Mouse (Mus musculus) midbrain, embryonic 10.5 days (tissue): Measurements from ENCODE around the gene Rev3l. TPM values are rescaled to one million over a fixed set of nuclear protein-coding genes. Genes with fewer than 3 reads are reported as not detected.
A peak's percentile ranks its signal among the peaks of the same experiment; 100 is the strongest.

ENCODE experiments used
- DNase-seq: peaks from one replicate; pipeline ENCODE4 v3.0.0-alpha.2; 2017; ENCODE audit warnings: low spot score
- H3K27ac ChIP-seq: fragments of 300-500 bp; sonication (generic); replicated peaks from 2 replicates; pipeline ENCODE4 v1.5.1; 2016; ENCODE audit warnings: mild to moderate bottlenecking
- H3K27me3 ChIP-seq: fragments of 300-500 bp; sonication (generic); 2 replicates; pipeline ENCODE4 v1.6.1; 2016; ENCODE audit warnings: low read depth, mild to moderate bottlenecking; ENCODE audit not compliant: poor library complexity, severe bottlenecking
- H3K36me3 ChIP-seq: fragments of 300-500 bp; sonication (generic); 2 replicates; pipeline ENCODE4 v1.6.1; 2016; ENCODE audit warnings: mild to moderate bottlenecking, moderate library complexity
- H3K4me1 ChIP-seq: fragments of 300-500 bp; sonication (generic); 2 replicates; pipeline ENCODE4 v1.6.1; 2016
- H3K4me3 ChIP-seq: fragments of 300-500 bp; sonication (generic); 2 replicates; pipeline ENCODE4 v1.5.1; 2016; ENCODE audit warnings: mild to moderate bottlenecking, moderate library complexity
- H3K9me3 ChIP-seq: fragments of 300-500 bp; sonication (generic); replicated peaks from 2 replicates; pipeline ENCODE4 v1.6.1; 2016; ENCODE audit warnings: mild to moderate bottlenecking
- WGBS: fragments of 180-500 bp; shearing (Covaris S2); methylation state at CpG from one replicate; pipeline ENCODE4 v1.1.7; 2016; 5-methylcytosine and 5-hydroxymethylcytosine counted together
- polyA plus RNA-seq: library from polyadenylated mRNA; unstranded; fragments of >200 nt; fragmentation: Nextera tagmentation; extraction: Ambion mirVana; gene quantifications from 2 replicates; pipeline ENCODE4 v1.2.1, GENCODE M21; 2016

Rev3l gene
- polyA plus RNA-seq, 1 experiment from 2014 or later, result 8.4 TPM

DNA sequence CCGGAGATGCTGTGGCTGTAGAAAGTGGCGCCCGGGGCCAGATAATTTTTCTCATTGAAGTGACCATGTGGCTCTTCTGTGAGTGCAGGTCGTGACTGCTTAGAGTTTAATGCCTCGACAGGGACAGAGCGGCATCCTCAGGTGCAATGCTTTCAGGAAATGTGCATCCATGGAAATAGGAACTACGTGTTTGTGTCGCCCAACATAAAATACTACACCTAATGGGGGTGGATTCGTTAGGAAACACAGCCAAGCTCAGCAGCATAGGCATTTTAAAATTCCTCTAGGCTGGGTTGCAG lies 1.1 kb downstream of the Rev3l start:
- H3K9me3 ChIP-seq, result peaks cover 12% of the 10 kb centered on the region; the same call in 1 of the 2 replicates
- H3K27ac ChIP-seq, result peak overlapping the region; percentile 95
- H3K36me3 ChIP-seq, result peaks cover 9% of the 10 kb centered on the region
- WGBS, result 0% methylated on average over 9 of the region's 9 CpGs
- H3K4me1 ChIP-seq, result peaks cover 31% of the 10 kb centered on the region
- H3K4me3 ChIP-seq, result peak overlapping the region; percentile 92
- H3K27me3 ChIP-seq, result no peaks in the 10 kb centered on the region
- DNase-seq, result no peak

DNA sequence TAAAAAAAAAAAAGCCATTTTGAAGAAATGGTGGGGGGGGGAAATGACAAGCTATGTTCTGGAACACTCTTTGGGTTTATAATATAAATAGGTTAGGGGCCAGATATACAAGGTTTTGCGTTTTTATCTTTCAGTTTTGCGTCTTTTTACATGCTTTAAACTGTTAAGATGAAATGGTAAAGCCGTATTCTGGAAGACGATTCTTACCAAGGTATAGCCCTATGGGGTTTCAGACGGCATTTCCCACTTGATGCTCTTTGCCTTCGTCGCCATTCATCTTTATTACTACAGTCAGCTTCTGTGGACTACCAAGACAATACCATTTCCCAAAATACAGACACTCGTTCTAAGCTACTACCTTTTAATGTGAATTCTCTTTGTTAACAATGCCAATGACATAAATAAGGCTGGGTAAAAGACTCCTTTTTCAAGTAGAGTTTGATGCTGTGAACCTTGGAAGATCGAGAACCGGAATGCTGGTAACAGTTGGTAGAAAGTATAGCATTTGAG lies 1.6 kb downstream of the Rev3l start:
- Histone ChIP-seq H3K27me3 (no peaks in the 10 kb centered on the region), H3K4me3 (peak overlapping the region; percentile 92), H3K9me3 (peaks cover 12% of the 10 kb centered on the region; the same call in 1 of the 2 replicates), H3K27ac (peak overlapping the region; percentile 95), H3K4me1 (peaks cover 31% of the 10 kb centered on the region), H3K36me3 (peaks cover 9% of the 10 kb centered on the region)
- 27% methylated on average over 10 of the region's 10 CpGs for WGBS
- no peak for DNase-seq

DNA sequence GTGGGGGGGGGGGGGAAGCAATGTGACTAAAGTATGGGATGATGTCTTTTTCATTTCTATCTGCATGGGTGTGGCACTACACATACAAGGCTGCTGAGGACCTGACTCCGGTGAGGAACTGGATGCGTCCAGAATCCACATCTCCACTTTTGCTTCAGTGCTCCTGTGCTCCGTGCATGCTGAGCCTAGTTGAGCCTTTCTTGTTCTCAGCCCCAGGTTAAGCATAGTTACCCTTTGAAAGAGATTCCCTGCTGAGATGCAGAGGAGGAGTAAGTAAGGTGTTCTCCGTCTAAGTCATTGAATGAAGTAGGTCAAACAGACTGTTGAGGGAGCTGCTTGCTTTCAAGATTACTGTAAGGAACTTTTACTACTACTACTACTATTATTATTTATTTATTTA lies 4.3 kb downstream of the Rev3l start:
- Histone ChIP-seq H3K4me3 (no peak overlapping the region), H3K27ac (no peak overlapping the region), H3K27me3 (no peaks in the 10 kb centered on the region), H3K9me3 (no peaks in the 10 kb centered on the region), H3K4me1 (peaks cover 20% of the 10 kb centered on the region), H3K36me3 (no peaks in the 10 kb centered on the region)
- no peak for DNase-seq
- 70% methylated on average over 4 of the region's 4 CpGs for WGBS

DNA sequence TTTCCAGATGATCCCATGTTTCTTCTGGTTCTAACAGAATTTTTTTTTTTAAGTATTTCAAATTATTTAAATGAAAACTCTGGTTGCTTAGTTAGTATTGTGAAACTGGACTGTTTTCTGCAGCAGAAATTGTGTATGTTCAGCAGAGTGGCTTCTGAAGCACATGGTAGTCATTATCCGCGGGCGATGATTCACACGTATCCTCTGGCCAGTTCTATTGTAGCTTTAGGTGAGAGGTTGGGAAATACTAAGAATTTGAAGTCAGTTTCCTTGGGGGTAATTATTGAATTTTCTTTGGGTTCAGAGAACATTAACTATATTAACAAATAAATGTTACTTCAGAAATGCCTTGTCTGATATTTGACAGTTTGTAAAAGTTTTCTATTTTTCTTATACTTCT lies 10.1 kb downstream of the Rev3l start:
- H3K9me3 ChIP-seq, result no peaks in the 10 kb centered on the region
- H3K4me1 ChIP-seq, result no peaks in the 10 kb centered on the region
- 79% methylated on average over 4 of the region's 4 CpGs for WGBS
- H3K36me3 ChIP-seq, result peaks cover 8% of the 10 kb centered on the region
- no peaks in the 10 kb centered on the region for H3K27me3 ChIP-seq
- no peak overlapping the region for H3K4me3 ChIP-seq
- H3K27ac ChIP-seq, result no peak overlapping the region
- no peak for DNase-seq

DNA sequence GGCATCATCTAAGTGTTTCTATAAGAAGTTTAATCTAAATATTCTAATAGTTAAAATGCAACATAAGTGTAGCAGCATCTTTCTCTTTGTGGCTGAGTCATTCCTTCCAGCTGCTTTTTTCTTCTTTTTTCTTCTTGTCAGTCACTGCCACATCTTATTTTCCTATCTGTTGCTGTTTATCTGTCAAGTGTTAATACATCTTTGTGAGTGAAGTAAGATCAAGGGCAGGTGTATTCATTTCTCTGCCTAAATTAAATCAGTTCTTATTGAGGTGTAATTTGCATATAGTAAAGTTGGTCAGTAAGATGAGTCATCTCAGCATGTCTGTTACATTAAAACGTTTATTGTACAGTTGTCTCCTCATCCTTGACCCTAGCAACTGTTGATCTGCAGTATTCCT lies 32.8 kb downstream of the Rev3l start:
- WGBS, result 91% methylated on average over 1 of the region's 1 CpGs
- peaks cover 7% of the 10 kb centered on the region for H3K4me1 ChIP-seq
- no peak overlapping the region for H3K4me3 ChIP-seq
- no peak overlapping the region for H3K27ac ChIP-seq
- peaks cover 14% of the 10 kb centered on the region for H3K9me3 ChIP-seq
- no peak for DNase-seq
- H3K36me3 ChIP-seq, result peaks cover 12% of the 10 kb centered on the region
- H3K27me3 ChIP-seq, result no peaks in the 10 kb centered on the region

DNA sequence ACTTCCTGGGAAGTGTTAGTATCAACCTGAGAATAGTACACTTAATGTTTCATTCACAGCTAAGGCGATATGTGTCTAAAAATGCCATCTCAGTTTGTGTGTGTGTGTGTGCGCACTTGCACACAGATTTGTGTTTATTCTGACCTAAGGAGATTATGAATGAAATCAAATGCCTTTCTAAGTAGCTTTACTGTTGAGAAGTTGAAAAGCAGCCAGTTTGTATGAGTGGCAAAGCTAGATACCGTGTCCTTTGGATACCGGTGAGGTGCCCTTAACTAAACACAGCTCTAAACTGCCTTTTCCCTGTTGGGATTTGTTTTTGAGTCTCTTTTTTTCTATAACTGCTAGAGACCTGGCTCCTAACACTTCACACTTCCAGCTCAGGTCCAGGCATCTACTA lies 34.8 kb downstream of the Rev3l start:
- peaks cover 6% of the 10 kb centered on the region; the same call in 1 of the 2 replicates for H3K9me3 ChIP-seq
- H3K27me3 ChIP-seq, result no peaks in the 10 kb centered on the region
- H3K4me3 ChIP-seq, result no peak overlapping the region
- no peak overlapping the region for H3K27ac ChIP-seq
- no peak for DNase-seq
- WGBS, result 92% methylated on average over 4 of the region's 4 CpGs
- H3K36me3 ChIP-seq, result peaks cover 3% of the 10 kb centered on the region; the same call in 1 of the 2 replicates
- H3K4me1 ChIP-seq, result peaks cover 7% of the 10 kb centered on the region

DNA sequence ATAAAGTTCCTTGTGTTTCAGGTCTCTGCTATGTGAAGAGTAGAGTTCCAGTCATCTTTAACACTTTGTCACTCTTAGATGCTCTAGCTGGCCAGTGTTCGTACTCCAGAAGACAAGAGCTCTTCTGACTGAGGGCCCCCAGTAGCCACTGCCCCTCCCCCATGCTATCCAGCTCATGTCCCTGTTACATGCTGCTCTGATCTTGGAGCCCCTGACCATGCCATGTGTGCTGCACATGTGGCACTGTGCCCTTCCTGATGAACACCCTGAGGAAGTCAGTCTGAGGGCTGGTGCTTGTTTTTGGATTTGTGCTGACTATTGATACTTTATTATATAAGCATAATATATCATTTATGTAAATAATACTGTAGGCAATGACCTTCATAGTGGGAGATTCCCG lies 40.3 kb downstream of the Rev3l start:
- no peak for DNase-seq
- WGBS, result 85% methylated on average over 2 of the region's 2 CpGs
- no peak overlapping the region for H3K4me3 ChIP-seq
- H3K4me1 ChIP-seq, result peaks cover 7% of the 10 kb centered on the region
- no peaks in the 10 kb centered on the region for H3K9me3 ChIP-seq
- H3K27me3 ChIP-seq, result no peaks in the 10 kb centered on the region
- H3K36me3 ChIP-seq, result no peaks in the 10 kb centered on the region
- H3K27ac ChIP-seq, result no peak overlapping the region

DNA sequence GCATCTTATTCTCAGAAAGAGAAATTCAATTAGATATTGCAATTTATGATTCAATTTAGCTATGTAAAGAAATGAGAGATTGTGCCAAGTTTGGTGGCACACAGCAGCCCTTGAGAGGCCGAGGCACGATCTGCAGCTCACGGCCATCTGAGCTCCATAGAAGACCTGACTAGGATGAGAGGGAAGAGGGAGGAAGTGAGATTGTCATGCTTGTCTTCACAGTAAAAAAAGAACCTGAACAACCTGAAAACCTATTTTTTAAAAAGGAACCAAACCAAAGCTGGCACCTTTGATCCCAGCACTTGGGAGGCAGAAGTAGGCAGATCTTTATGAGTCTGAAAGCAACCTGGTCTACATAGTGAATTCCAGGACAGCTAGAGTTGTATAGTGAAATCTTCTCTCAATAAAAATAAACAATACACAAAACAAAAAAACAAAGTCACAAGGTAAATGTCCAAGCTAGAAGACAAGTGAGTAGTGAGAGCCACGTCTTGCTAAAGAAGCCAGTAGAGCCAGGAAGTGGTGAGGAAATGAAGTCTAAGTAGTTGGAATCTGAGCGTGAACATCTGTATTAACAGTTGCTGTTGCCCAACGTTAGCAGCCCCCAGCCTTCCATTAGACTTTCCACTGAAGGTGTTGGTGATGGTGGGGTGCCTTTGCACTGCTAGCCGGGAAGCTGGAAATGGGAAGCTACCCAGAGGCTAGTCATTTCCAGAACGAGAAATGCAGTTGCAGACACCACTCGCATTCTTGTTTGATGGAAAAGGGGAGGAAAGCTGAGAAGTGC lies 42.2 kb downstream of the Rev3l start:
- Histone ChIP-seq H3K4me3 (no peak overlapping the region), H3K36me3 (no peaks in the 10 kb centered on the region), H3K9me3 (no peaks in the 10 kb centered on the region), H3K27me3 (no peaks in the 10 kb centered on the region), H3K4me1 (no peaks in the 10 kb centered on the region), H3K27ac (no peak overlapping the region)
- no peak for DNase-seq
- 82% methylated on average over 9 of the region's 9 CpGs for WGBS

DNA sequence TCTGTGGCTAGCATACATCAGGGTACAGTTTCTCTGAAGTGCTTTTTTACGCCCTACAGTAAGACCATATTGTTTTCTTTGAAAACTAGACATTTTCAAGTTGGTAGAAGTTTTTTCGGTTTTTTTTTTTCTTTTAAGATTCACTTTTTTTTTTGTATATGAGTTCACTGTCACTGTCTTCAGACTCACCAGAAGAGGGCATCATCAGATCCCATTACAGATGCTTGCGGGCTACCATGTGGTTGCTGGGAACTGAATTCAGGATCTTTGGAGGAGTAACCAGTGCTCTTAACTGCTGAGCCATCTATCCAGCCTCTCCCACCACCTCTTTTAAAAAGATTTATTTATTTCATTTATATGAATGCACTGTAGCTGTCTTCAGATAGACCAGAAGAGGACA lies 45.0 kb downstream of the Rev3l start:
- no peaks in the 10 kb centered on the region for H3K36me3 ChIP-seq
- no peaks in the 10 kb centered on the region for H3K27me3 ChIP-seq
- H3K27ac ChIP-seq, result no peak overlapping the region
- DNase-seq, result no peak
- no peaks in the 10 kb centered on the region for H3K9me3 ChIP-seq
- WGBS, result 90% methylated on average over 3 of the region's 3 CpGs
- no peaks in the 10 kb centered on the region for H3K4me1 ChIP-seq
- H3K4me3 ChIP-seq, result no peak overlapping the region

DNA sequence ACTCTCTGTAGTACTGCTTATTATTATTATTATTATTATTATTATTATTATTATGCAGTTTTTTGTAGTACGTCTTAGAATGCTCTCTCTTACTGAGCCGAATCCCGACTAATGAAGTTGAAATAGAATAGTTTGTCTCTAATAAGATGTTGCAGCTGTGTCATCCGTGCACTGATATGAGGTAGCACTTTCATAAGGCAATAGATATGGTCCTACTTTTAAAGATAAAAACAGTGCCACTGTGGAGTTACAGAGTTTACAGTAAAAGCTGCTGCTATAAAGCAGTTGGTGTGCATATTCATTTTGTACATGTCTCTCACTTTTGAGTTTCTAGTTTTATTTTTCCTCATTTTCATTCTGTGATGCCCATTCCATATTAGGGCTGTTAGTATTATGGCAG lies 46.4 kb downstream of the Rev3l start:
- no peak overlapping the region for H3K27ac ChIP-seq
- 96% methylated on average over 4 of the region's 4 CpGs for WGBS
- no peaks in the 10 kb centered on the region for H3K36me3 ChIP-seq
- no peaks in the 10 kb centered on the region for H3K4me1 ChIP-seq
- no peaks in the 10 kb centered on the region for H3K9me3 ChIP-seq
- no peak for DNase-seq
- no peak overlapping the region for H3K4me3 ChIP-seq
- no peaks in the 10 kb centered on the region for H3K27me3 ChIP-seq

DNA sequence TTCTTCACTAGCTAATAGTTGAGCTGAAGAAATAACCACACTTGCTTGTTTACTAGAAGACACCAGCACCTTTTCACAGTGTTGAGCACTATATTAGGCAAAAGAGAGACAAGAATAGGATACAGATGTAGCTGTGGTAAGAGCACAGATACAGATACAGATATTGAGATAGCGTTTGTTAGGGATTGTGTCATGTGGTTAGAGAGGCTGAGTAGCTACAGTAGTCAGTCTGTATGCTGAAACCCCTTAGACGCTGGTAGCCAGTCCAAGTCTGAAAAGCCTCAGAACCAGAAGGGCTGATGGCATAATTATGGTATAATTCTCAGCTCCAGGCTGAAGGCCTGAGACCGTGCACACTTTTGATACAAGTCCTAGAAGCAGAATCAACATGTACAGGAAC lies 53.3 kb downstream of the Rev3l start:
- no peak overlapping the region for H3K4me3 ChIP-seq
- WGBS, result 91% methylated on average over 3 of the region's 3 CpGs
- no peak overlapping the region for H3K27ac ChIP-seq
- no peak for DNase-seq
- no peaks in the 10 kb centered on the region for H3K9me3 ChIP-seq
- no peaks in the 10 kb centered on the region for H3K27me3 ChIP-seq
- H3K36me3 ChIP-seq, result peaks cover 13% of the 10 kb centered on the region
- no peaks in the 10 kb centered on the region for H3K4me1 ChIP-seq

DNA sequence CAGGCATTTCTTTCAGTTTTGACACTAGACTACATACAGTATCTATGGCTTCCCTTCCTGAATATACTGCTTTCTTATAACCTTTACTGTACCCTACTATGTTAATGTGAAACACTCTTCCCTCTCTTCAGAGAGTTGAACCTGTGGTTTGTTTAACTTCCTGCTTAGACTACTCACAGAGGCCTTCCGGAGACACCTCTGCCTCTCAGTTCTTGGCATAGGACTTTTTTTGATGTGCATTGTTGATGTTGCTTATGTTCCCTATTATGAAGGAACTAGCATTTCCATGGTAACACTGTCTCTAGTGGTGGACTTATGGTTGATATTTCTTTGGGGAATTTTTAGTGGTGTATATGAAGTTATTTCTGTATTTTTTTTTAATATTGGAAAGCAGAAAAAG lies 61.4 kb downstream of the Rev3l start:
- no peak overlapping the region for H3K27ac ChIP-seq
- H3K36me3 ChIP-seq, result peaks cover 44% of the 10 kb centered on the region
- no peak for DNase-seq
- no peaks in the 10 kb centered on the region for H3K27me3 ChIP-seq
- no peaks in the 10 kb centered on the region for H3K9me3 ChIP-seq
- H3K4me1 ChIP-seq, result no peaks in the 10 kb centered on the region
- H3K4me3 ChIP-seq, result no peak overlapping the region
- WGBS, result 93% methylated on average over 1 of the region's 1 CpGs

DNA sequence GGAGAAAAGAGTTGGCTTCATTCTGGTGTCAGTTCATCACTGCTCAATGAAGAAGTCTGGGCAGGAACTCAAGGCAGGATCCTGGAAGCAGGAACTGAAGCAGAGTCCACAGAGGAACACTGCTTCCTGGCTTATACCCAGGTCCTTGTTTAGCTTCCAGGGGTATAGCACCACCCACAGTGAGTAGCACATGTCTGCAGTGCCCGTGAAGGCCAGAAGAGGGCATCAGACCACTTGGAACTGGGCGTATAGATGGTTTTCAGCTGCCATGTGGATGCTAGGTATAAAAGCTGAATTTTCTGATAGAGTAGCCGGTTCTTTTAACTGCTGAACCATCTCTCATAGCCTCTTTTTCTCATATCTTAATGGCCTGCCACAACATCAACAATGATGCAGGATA lies 79.6 kb downstream of the Rev3l start:
- Histone ChIP-seq H3K27ac (no peak overlapping the region), H3K9me3 (no peaks in the 10 kb centered on the region), H3K27me3 (no peaks in the 10 kb centered on the region), H3K36me3 (peaks cover 66% of the 10 kb centered on the region), H3K4me3 (no peak overlapping the region), H3K4me1 (no peaks in the 10 kb centered on the region)
- 71% methylated on average over 3 of the region's 3 CpGs for WGBS
- peak; percentile 61 for DNase-seq
